Mouse (Mus musculus) heart, embryonic 16.5 days (tissue): Measurements from ENCODE around the gene Rassf2. TPM values are rescaled to one million over a fixed set of nuclear protein-coding genes. Genes with fewer than 3 reads are reported as not detected.

Experiments
- ATAC-seq: fragments of 200-750 bp; cut with Nextera tagmentation; replicated peaks from 2 replicates; pipeline ENCODE4 v1.8.0; 2017; ENCODE audit warnings: moderate number of reproducible peaks; ENCODE audit not compliant: insufficient read depth, low FRiP score; ENCODE audit errors: extremely low read depth
- H3K27ac ChIP-seq: fragments of 300-500 bp; sonication (generic); 2 replicates; pipeline ENCODE4 v1.5.1; 2014; ENCODE audit warnings: mild to moderate bottlenecking, low read length, control low read depth, moderate library complexity
- H3K27me3 ChIP-seq: fragments of 300-500 bp; sonication (generic); 2 replicates; pipeline ENCODE4 v1.6.1; 2014; ENCODE audit warnings: low read length, mixed read lengths; ENCODE audit not compliant: control insufficient read depth, insufficient read depth
- H3K36me3 ChIP-seq: fragments of 300-500 bp; sonication (generic); 2 replicates; pipeline ENCODE4 v1.6.1; 2014; ENCODE audit not compliant: control insufficient read depth, insufficient read depth
- H3K4me1 ChIP-seq: fragments of 300-500 bp; sonication (generic); 2 replicates; pipeline ENCODE4 v1.6.1; 2014; ENCODE audit warnings: low read length, mixed read lengths; ENCODE audit not compliant: control insufficient read depth, insufficient read depth
- H3K4me2 ChIP-seq: fragments of 300-500 bp; sonication (generic); 2 replicates; pipeline ENCODE4 v1.6.1; 2014; ENCODE audit warnings: low read depth, mild to moderate bottlenecking, control low read depth, low read length
- H3K4me3 ChIP-seq: fragments of 300-500 bp; sonication (generic); 2 replicates; pipeline ENCODE4 v1.5.1; 2014; ENCODE audit warnings: mild to moderate bottlenecking, control low read depth, low read length
- H3K9ac ChIP-seq: fragments of 300-500 bp; sonication (generic); 2 replicates; pipeline ENCODE4 v1.6.1; 2014; ENCODE audit warnings: low read length, control low read depth
- H3K9me3 ChIP-seq: fragments of 300-500 bp; sonication (generic); replicated peaks from 2 replicates; pipeline ENCODE4 v1.6.1; 2016; ENCODE audit warnings: low read length; ENCODE audit not compliant: control insufficient read depth
- WGBS: fragments of 180-500 bp; shearing (Covaris S2); extraction: QIAGEN DNeasy Blood & Tissue Kit; methylation state at CpG from one replicate; pipeline ENCODE4 v1.1.7; 2014; 5-methylcytosine and 5-hydroxymethylcytosine counted together
- polyA plus RNA-seq: library from polyadenylated mRNA; unstranded; fragments of >200 nt; fragmentation: Nextera tagmentation; extraction: Ambion mirVana; gene quantifications from 2 replicates; pipeline ENCODE4 v1.2.1, GENCODE M21; 2015

The Rassf2 gene
- polyA plus RNA-seq, 1 experiment from 2014 or later, result 12.5 TPM

DNA sequence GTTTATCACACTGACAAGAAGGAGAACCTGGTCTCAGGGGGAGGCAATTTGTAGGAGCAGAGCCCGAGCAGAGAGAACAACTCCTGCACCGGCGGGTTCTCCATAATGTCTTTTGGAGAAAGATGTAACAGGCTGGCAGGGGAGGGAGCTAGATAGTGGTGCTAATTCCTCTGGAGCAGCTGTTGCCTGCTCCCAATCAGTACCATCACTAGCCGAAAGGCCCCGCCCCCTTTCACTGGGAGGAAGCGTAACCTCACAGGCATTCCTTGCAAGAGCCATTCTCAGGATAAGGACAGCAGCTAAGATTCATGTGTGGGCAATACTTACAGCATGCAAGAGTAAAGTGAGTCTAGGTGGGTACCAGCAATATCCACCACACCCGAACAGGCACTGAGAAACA, 12.4 kb downstream of the Rassf2 start:
- ATAC-seq, result no peak
- no peaks in the 10 kb centered on the region for H3K9me3 ChIP-seq
- no peaks in the 10 kb centered on the region for H3K36me3 ChIP-seq
- H3K4me1 ChIP-seq, result peaks cover 10% of the 10 kb centered on the region
- no peak overlapping the region for H3K27ac ChIP-seq
- no peak overlapping the region for H3K4me3 ChIP-seq
- H3K27me3 ChIP-seq, result no peaks in the 10 kb centered on the region
- H3K4me2 ChIP-seq, result no peak overlapping the region
- H3K9ac ChIP-seq, result no peak overlapping the region
- WGBS, result 34% methylated on average over 7 of the region's 7 CpGs

DNA sequence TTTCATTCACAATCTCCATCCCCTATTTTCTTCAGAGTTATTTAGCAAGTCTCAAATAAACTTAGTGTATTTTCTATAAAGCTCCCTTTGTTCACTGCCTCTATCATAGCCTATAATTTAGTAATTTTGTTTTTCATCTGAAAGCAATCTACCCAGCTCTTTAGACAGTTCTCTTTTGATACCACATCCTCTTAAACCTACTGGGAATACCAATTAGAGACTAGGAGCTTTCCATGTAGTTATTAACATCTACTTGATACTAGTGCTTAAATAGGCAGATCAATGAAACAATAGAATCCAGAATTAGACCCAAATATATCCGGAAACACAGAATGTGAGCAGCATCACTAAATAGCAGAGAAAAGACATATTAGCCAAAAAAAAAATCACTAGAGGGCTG, 14.0 kb downstream of the Rassf2 start:
- Histone ChIP-seq H3K9me3 (no peaks in the 10 kb centered on the region), H3K27ac (no peak overlapping the region), H3K27me3 (no peaks in the 10 kb centered on the region), H3K36me3 (peaks cover 3% of the 10 kb centered on the region; the same call in 1 of the 2 replicates), H3K4me2 (no peak overlapping the region), H3K4me1 (peaks cover 6% of the 10 kb centered on the region; the same call in 1 of the 2 replicates), H3K4me3 (no peak overlapping the region), H3K9ac (no peak overlapping the region)
- ATAC-seq, result no peak
- WGBS, result 88% methylated on average over 1 of the region's 1 CpGs

DNA sequence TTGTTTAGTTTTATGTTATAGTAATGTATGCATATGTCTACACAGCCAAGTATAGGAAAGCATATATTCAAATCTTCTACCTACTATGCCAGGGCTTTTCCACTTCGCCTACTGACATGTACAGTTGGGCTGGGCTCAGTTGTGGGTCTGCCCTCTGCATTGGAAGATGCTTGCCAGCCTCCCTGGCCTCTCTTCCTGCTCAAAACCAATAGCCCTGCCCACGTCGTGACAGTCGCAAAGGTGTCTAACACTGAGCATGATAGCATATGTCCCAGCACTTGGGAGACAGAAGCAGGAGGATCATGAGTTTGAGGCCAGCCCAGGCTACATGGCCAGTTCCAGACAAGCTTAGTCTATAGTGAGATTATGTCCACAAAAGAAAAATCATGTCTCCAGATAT, 16.9 kb downstream of the Rassf2 start:
- 85% methylated on average over 4 of the region's 4 CpGs for WGBS
- no peak for ATAC-seq
- H3K4me1 ChIP-seq, result peaks cover 2% of the 10 kb centered on the region; the same call in 1 of the 2 replicates

DNA sequence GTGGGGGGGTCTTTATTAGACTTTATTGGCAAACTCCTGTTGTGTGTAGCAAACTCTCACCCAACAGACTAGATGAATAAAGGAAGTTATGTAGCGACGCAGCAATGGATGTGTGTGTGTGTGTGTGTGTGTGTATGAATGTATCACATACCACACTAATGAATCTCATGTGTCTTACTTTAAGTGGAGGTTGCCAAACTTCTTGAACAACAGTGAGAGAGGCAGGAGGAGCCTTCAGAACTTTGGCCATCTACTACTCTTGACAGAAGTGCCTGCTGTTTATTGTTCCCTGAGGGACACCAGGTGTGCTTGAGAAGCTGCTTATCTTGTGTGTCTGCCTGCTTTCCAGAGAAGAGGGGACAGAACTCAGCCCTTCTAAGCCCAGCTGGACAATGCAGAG, 19.3 kb downstream of the Rassf2 start:
- Histone ChIP-seq H3K9ac (no peak overlapping the region), H3K9me3 (no peaks in the 10 kb centered on the region), H3K4me1 (peaks cover 13% of the 10 kb centered on the region), H3K36me3 (peaks cover 8% of the 10 kb centered on the region; the same call in 1 of the 2 replicates), H3K27ac (no peak overlapping the region), H3K4me3 (no peak overlapping the region), H3K4me2 (no peak overlapping the region), H3K27me3 (no peaks in the 10 kb centered on the region)
- 95% methylated on average over 2 of the region's 2 CpGs for WGBS
- no peak for ATAC-seq

More for the DNA sequence above, 16.9 kb downstream of the Rassf2 start:
- Histone ChIP-seq H3K4me3 (no peak overlapping the region), H3K4me2 (no peak overlapping the region), H3K27ac (no peak overlapping the region), H3K27me3 (no peaks in the 10 kb centered on the region), H3K9me3 (no peaks in the 10 kb centered on the region), H3K9ac (no peak overlapping the region), H3K36me3 (peaks cover 8% of the 10 kb centered on the region; the same call in 1 of the 2 replicates)

DNA sequence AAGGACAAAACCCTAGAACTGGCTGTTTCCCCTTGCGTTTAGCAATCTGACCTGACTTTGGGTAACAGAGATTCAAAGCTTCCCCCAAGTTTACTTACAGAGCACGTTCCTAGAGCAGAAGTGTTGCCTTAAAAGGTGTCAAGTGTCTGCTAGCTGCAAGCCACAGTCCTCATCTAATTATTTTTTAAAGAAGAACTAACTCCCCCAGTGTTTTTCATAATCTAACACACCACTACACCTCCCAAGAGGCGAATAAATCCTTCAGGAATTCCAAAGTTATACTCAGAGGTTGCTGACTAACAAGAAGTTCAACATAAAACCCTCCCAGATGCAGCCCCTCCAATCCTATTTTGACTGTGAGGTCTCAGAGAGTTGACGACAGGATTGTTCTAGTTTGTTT, 21.9 kb downstream of the Rassf2 start:
- Histone ChIP-seq H3K4me2 (no peak overlapping the region), H3K4me3 (no peak overlapping the region), H3K4me1 (peaks cover 16% of the 10 kb centered on the region), H3K27me3 (no peaks in the 10 kb centered on the region), H3K9ac (no peak overlapping the region), H3K27ac (no peak overlapping the region), H3K36me3 (peaks cover 8% of the 10 kb centered on the region; the same call in 1 of the 2 replicates), H3K9me3 (no peaks in the 10 kb centered on the region)
- ATAC-seq, result no peak
- 63% methylated on average over 4 of the region's 4 CpGs for WGBS

DNA sequence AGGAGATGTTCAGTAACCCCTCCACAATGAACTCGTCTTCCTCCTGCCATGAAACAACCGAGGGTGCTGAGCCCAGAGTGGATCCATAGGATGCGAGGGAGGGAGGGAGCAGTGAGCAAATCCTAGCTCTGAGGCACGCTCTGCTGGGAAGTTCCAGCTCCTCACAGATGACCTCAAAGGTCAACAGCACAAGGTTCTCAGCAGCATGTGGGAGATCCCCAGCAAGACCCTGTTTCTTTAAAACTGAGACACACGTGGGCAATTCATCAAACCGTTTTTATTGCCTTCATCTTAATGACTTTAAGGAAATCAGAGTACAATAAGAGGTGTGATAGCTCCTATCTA, 22.6 kb downstream of the Rassf2 start:
- Histone ChIP-seq H3K9ac (no peak overlapping the region), H3K27me3 (no peaks in the 10 kb centered on the region), H3K4me3 (no peak overlapping the region), H3K36me3 (peaks cover 8% of the 10 kb centered on the region; the same call in 1 of the 2 replicates), H3K4me2 (no peak overlapping the region), H3K9me3 (no peaks in the 10 kb centered on the region), H3K27ac (no peak overlapping the region; the same call in 1 of the 2 replicates), H3K4me1 (peaks cover 16% of the 10 kb centered on the region)
- ATAC-seq, result no peak
- 60% methylated on average over 6 of the region's 6 CpGs for WGBS

DNA sequence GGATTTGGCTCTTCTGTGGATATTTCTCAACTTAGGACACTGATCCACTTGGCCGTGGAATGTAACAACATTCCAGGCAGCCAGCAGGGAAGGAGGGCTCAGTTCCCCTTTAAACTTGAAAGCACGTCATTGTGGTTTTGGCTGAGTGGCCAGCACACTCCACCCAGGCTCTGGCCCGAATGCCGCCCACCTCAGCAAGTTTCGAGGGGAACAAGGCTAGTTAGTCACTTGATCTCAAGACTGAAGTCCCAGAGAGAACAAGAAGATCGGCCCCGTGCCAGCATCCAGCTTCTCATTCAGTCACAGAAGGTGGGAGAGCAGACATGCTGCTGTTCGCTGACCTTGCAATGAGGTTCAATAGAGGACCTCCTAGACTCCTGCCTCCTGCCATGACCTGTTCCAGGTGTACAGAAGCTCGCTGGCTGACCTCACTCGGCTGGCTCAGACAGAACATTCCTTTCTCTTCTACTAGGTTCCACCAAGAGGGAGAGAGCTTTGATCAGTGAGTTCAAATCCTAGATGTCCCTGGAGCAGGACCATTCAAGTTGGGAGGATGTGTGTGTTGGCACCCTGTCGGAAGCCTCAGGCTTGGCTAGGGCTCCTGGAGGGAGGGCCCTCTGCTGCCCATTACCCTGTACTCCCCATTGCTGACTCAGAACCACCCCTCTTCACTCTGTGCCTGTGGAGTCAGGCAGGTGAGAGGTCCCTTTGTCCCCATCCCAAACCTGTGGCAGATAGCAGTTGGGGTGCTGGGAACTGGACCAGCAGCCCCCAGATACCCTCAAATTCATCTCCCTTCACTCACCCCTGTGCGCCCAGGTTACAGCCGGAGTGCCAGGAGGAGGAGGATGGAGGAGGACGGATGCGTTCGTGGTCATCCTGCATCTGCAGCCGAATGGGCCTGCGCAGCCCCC, 23.2 kb downstream of the Rassf2 start:
- Histone ChIP-seq H3K4me3 (no peak overlapping the region), H3K4me2 (no peak overlapping the region), H3K9me3 (no peaks in the 10 kb centered on the region), H3K27me3 (no peaks in the 10 kb centered on the region), H3K36me3 (peaks cover 8% of the 10 kb centered on the region; the same call in 1 of the 2 replicates), H3K9ac (peak overlapping the region; percentile 35; the same call in 1 of the 2 replicates), H3K27ac (peak overlapping the region; percentile 19), H3K4me1 (peaks cover 16% of the 10 kb centered on the region)
- WGBS, result 64% methylated on average over 18 of the region's 18 CpGs
- peak; percentile 72 for ATAC-seq

DNA sequence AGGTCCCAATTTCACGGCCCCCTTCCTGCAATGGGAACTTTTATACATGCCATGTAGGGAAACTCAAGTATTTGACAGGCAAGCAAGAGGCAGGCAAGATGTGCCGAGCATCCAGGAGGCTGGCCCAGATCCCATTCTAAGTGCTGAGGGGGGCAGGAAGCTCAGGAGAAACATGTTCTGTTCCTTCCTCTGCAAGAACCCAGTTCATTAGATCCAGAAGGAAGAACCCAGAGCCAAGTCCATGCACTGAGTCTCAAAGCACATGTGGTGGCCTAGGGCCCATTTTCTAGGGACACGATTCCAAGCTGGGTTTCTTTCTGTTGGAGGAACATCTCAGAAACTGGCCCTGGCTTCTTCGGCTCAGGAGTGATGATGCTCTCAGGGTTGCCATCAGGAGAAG, 24.6 kb downstream of the Rassf2 start:
- no peak for ATAC-seq
- 67% methylated on average over 4 of the region's 4 CpGs for WGBS
- 0 out of 2 replicates have a peak, but pooled peaks cover 5% of the 10 kb centered on the region for H3K36me3 ChIP-seq
- no peak overlapping the region for H3K9ac ChIP-seq
- H3K4me3 ChIP-seq, result no peak overlapping the region
- no peak overlapping the region for H3K4me2 ChIP-seq
- H3K27me3 ChIP-seq, result no peaks in the 10 kb centered on the region
- H3K9me3 ChIP-seq, result no peaks in the 10 kb centered on the region
- H3K4me1 ChIP-seq, result peaks cover 16% of the 10 kb centered on the region
- H3K27ac ChIP-seq, result peak overlapping the region; percentile 4; the same call in 1 of the 2 replicates

DNA sequence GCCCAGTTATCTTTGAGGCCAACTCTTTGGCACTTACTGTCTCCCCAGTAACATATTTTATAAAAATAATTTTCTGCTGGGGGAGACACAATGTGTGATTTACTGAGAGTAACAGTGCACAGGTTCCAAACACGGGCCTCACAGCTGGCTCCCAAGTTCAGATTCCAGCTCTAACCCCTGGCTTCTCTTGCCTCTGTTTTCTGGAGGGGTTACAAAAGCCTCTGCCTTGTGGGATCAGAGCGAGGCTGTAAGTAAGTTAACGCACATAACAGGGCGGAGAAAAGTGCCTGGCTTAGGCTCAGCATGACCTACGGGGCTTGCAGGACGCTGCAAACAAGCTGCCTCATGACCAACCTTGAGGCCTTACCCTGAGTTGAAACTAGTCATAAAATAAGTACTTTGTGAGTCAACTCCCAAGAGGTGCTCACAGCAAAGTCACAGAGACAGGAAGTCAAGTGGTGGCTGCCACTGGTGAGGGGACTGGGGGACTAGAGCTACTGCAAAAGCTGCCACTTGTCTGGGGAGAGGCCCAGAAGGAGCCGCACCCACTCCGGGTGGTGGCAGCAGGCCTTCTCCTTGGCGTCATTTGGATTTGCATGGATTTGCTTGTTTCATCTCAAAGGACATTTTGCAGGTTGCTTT, 25.4 kb downstream of the Rassf2 start:
- Histone ChIP-seq H3K4me3 (no peak overlapping the region), H3K27me3 (no peaks in the 10 kb centered on the region), H3K9ac (no peak overlapping the region), H3K4me2 (no peak overlapping the region), H3K4me1 (peaks cover 16% of the 10 kb centered on the region), H3K9me3 (no peaks in the 10 kb centered on the region), H3K27ac (no peak overlapping the region), H3K36me3 (0 out of 2 replicates have a peak, but pooled peaks cover 5% of the 10 kb centered on the region)
- 83% methylated on average over 9 of the region's 9 CpGs for WGBS
- ATAC-seq, result no peak
